Mouse (Mus musculus) ES-E14 (cell line): Measurements from ENCODE around the gene Ppargc1a.

Source experiments
- HCFC1 ChIP-seq: IDR thresholded peaks from 2 replicates; pipeline ENCODE4 v1.6.1; 2012; ENCODE audit warnings: low read length, inconsistent platforms, borderline replicate concordance; ENCODE audit not compliant: insufficient read depth
- ZC3H11A ChIP-seq: IDR thresholded peaks from 2 replicates; pipeline ENCODE4 v1.6.1; 2012; ENCODE audit warnings: low read depth, mild to moderate bottlenecking, inconsistent platforms, low read length, borderline replicate concordance
- ZNF384 ChIP-seq: IDR thresholded peaks from 2 replicates; pipeline ENCODE4 v1.6.1; 2012; ENCODE audit warnings: low read depth, low read length, inconsistent platforms

DNA sequence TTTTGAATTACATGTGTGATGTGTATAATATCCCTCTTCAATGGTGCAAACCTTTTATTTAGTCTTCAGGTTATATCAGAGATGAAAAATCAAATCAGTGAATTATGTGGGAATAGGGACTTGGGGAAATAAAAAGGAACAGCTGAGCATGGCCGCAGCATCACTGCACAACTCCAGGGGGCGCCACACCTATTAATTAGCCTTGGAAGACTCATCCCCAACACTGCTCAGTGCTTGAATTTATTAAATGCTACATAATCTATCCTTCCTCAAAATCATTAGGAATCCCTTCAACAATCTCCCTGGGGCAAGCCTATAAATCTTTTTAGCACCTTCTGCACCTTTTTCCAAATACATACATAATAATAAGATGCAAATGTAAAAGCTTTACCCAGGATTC is 1.9 kb downstream of the Ppargc1a start:
- TF ChIP-seq ZNF384 (no peak), HCFC1 (no peak), ZC3H11A (no peak)
